Mouse (Mus musculus) hindbrain, postnatal 0 days (tissue): ENCODE measurements at regions not wholly inside any gene's neighbourhood (a gene's known extent, or its start where the extent isn't known, plus 50 kb on each side); places are given as distances from the start of the nearest gene placed in this dataset.

ENCODE experiments used
- ATAC-seq: fragments of 200-750 bp; cut with Nextera tagmentation; 2 replicates; pipeline ENCODE4 v1.8.0; 2017; ENCODE audit warnings: mild to moderate bottlenecking, moderate TSS enrichment, moderate library complexity
- DNase-seq: peaks from one replicate; pipeline ENCODE4 v3.0.0-alpha.2; 2015; ENCODE audit warnings: low spot score
- H3K27ac ChIP-seq: fragments of 300-500 bp; sonication (generic); 2 replicates; pipeline ENCODE4 v1.5.1; 2014; ENCODE audit warnings: mild to moderate bottlenecking
- H3K27me3 ChIP-seq: fragments of 300-500 bp; sonication (generic); 2 replicates; pipeline ENCODE4 v1.6.1; 2014; ENCODE audit warnings: low read length, mixed read lengths; ENCODE audit not compliant: insufficient read depth
- H3K36me3 ChIP-seq: fragments of 300-500 bp; sonication (generic); 2 replicates; pipeline ENCODE4 v1.6.1; 2014; ENCODE audit warnings: low read length, mixed read lengths; ENCODE audit not compliant: insufficient read depth
- H3K4me1 ChIP-seq: fragments of 300-500 bp; sonication (generic); 2 replicates; pipeline ENCODE4 v1.6.1; 2014; ENCODE audit warnings: antibody characterized with exemption, low read length, mixed read lengths; ENCODE audit not compliant: insufficient read depth
- H3K4me2 ChIP-seq: fragments of 300-500 bp; sonication (generic); 2 replicates; pipeline ENCODE4 v1.6.1; 2014; ENCODE audit warnings: low read depth, mild to moderate bottlenecking, low read length, moderate library complexity, mixed read lengths
- H3K4me3 ChIP-seq: fragments of 300-500 bp; sonication (generic); 2 replicates; pipeline ENCODE4 v1.5.1; 2014; ENCODE audit warnings: low read length
- H3K9ac ChIP-seq: fragments of 300-500 bp; sonication (generic); replicated peaks from 2 replicates; pipeline ENCODE4 v1.6.1; 2014; ENCODE audit warnings: mild to moderate bottlenecking, low read length, moderate library complexity, mixed read lengths
- H3K9me3 ChIP-seq: fragments of 300-500 bp; sonication (generic); 2 replicates; pipeline ENCODE4 v1.6.1; 2016; ENCODE audit warnings: low read length, mixed read lengths
- CTCF ChIP-seq: IDR thresholded peaks from 2 replicates; pipeline ENCODE4 v1.5.1; 2016; ENCODE audit warnings: antibody characterized with exemption, control low read depth, low read depth
- WGBS: fragments of 180-500 bp; shearing (Covaris S2); extraction: QIAGEN DNeasy Blood & Tissue Kit; methylation state at CpG from one replicate; pipeline ENCODE4 v1.1.7; 2014; 5-methylcytosine and 5-hydroxymethylcytosine counted together

GRCm38 (mm10) chrX:57674955-57675354, 171.4 kb upstream of the Gpr101 start:
- Histone ChIP-seq H3K4me1 (no peaks in the 10 kb centered on the region), H3K9ac (no peak overlapping the region), H3K4me3 (no peak overlapping the region), H3K4me2 (no peak overlapping the region), H3K27ac (no peak overlapping the region), H3K36me3 (no peaks in the 10 kb centered on the region), H3K27me3 (no peaks in the 10 kb centered on the region), H3K9me3 (no peaks in the 10 kb centered on the region)
- DNase-seq (peak; percentile 62), ATAC-seq (0 out of 2 replicates have a peak, but pooled peaks have one; percentile 51)
- WGBS, result 29% methylated on average over 6 of the region's 6 CpGs
- TF ChIP-seq CTCF, result peak; percentile 61

DNA sequence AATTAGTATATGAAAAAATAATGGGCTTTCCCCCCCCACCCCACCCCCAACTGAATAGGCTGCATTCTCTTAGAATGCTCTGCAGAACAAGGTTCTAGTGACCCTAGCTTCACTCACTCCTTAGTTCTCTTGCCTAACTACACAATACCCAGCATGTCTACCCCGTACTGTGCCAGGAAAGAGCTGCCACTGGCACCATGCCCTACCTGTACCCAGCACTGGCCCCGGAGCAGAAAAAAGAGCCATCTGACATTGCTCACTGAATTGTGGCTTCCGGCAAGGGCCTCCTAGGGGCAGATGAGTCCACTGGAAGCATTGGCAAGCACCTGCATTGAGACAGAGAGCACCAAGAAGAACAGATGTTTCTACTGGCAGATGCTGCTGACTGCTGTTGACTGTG, 156.0 kb upstream of the Gpr101 start:
- no peak overlapping the region for H3K4me2 ChIP-seq
- H3K27me3 ChIP-seq, result no peaks in the 10 kb centered on the region
- no peaks in the 10 kb centered on the region for H3K9me3 ChIP-seq
- H3K4me3 ChIP-seq, result no peak overlapping the region
- H3K27ac ChIP-seq, result no peak overlapping the region
- H3K36me3 ChIP-seq, result no peaks in the 10 kb centered on the region
- ATAC-seq, result no peak
- peak; percentile 5 for DNase-seq
- H3K9ac ChIP-seq, result no peak overlapping the region
- 68% methylated on average over 3 of the region's 3 CpGs for WGBS
- H3K4me1 ChIP-seq, result no peaks in the 10 kb centered on the region
- no peak for TF ChIP-seq CTCF

- H3K4me1 ChIP-seq, result no peaks in the 10 kb centered on the region
- H3K4me2 ChIP-seq, result no peak overlapping the region
- ATAC-seq (0 out of 2 replicates have a peak, but pooled peaks have one; percentile 32), DNase-seq (peak; percentile 72)
- H3K36me3 ChIP-seq, result no peaks in the 10 kb centered on the region
- no peak overlapping the region for H3K4me3 ChIP-seq
- no peaks in the 10 kb centered on the region for H3K9me3 ChIP-seq
- H3K9ac ChIP-seq, result no peak overlapping the region
- no peak overlapping the region for H3K27ac ChIP-seq
- 31% methylated on average over 2 of the region's 2 CpGs for WGBS
- TF ChIP-seq CTCF, result no peak
- H3K27me3 ChIP-seq, result no peaks in the 10 kb centered on the region
These were observed 152.5 kb upstream of the Gpr101 start for GRCm38 (mm10) chrX:57656035-57656434.

DNA sequence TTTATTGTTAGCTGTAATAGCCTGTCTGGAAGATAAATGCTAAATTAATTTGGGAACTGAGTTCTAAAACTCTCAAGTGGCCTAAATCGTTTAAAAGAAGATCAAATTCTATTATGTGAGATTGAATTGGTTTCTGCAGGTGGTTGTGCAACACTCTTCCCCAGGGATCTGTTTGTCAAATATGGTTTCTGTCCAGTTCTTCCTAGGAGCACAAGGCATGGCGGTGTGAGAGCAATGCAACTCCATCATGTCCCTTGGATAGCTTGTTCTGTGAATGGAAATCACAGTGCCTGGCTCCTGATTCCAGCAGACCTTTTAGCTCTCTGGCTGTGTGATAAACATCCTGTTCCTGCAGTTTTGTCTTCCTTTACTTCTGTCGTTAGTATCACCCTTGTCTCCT, 151.9 kb upstream of the Gpr101 start:
- no peak overlapping the region for H3K4me3 ChIP-seq
- WGBS, result 39% methylated on average over 3 of the region's 3 CpGs
- H3K27ac ChIP-seq, result no peak overlapping the region
- no peaks in the 10 kb centered on the region for H3K36me3 ChIP-seq
- no peak overlapping the region for H3K9ac ChIP-seq
- DNase-seq (peak; percentile 4), ATAC-seq (no peak)
- no peaks in the 10 kb centered on the region for H3K9me3 ChIP-seq
- H3K4me1 ChIP-seq, result no peaks in the 10 kb centered on the region
- H3K4me2 ChIP-seq, result no peak overlapping the region
- no peak for TF ChIP-seq CTCF
- no peaks in the 10 kb centered on the region for H3K27me3 ChIP-seq
